Mouse (Mus musculus) adrenal gland, adult 18-20 months (tissue): ENCODE results near the gene Gpr132. TPM values are rescaled to one million over a fixed set of nuclear protein-coding genes. Genes with fewer than 3 reads are reported as not detected.
"Not testable (repeated sequence)": the region's sequence is repeated elsewhere in the genome, so short reads cannot be mapped to it uniquely, and the experiment has no call there.

ENCODE experiments used
- DNase-seq, 2 experiments: peaks; one replicate each; pipeline ENCODE4 v3.0.0; 2021 to 2022; ENCODE audit warnings: low spot score in 2 of 2
- total RNA-seq, 2 experiments: library from RNA; stranded (reverse); gene quantifications; 1 replicate in 1 of 2; 2 replicates in 1 of 2; pipeline ENCODE4 v1.2.3; 2021

Gpr132 gene
- total RNA-seq, 2 experiments from 2014 or later, result 0.54 to 0.66 TPM

- no peak for DNase-seq
These were observed 45.4 kb downstream of the Gpr132 start for GRCm38 (mm10) chr12:112822676-112823075.

DNA sequence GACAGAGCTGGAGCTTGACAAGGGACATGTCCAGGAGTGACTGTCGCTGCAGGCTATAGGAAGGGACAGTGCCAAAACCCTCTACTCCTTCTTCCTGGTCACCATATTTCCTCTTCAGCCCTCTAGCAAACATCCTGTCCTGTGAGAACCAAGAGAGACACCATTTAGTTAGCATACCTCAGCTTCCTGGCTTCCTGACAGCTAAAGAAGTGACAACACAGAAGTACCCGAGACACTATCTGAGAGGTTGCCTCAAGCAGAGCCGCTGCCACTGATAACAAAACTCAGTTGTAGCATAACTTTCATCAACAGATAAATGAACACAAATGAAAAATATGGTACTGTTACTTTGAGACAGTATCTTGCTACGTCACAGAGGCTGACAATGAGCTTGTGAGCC, 46.1 kb downstream of the Gpr132 start:
- no peak for DNase-seq

DNA sequence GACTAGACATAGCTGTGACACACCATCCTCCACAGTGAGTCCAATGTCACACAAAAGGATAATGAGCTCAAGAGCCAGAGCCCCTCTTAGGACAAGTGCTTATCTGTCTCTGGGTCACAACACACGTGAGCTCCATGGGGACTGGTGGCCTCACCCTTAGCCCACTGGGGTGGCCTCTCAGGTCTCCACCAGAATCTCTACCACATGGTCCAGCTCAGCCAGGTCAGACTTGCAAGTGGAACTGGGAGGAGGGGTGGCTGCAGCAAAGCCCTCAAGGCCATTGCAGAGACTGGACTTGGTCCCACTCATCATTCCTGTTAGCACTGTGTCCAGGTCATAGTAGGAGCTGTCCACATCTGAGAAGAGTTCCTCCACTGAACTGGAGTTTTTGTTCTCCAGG, 46.8 kb downstream of the Gpr132 start:
- peak in 1 of 2 experiments; percentile 26 for DNase-seq

DNA sequence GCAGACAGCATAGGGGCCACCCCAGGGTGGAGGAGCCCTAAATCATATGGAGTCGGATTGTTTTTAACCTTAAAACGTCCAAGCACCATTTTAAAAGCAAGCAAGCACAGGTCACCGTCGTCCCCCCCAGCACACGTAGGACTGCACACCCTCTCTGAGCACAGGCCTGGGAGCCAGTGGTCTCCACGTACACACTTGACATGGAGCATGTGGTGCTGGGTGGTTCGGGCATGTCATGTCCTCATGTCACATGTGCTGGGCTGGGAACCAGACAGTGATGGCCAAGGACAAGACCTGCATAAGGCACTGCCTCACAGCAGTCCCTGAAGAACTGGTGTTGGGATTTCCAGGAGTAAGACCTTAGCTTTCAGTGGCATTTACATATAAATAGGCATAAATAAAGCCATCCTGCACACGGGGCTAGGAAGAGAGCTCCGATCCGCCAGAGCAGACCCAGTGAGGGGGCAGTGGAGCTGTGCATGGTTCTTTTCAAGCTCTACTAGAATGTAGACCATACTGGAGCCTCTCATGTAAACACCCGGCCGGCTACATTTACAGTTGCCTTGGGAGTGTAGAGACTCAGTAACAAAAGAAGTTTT, 47.5 kb downstream of the Gpr132 start:
- DNase-seq, result no peak

- no peak for DNase-seq
These were observed 48.9 kb downstream of the Gpr132 start for GRCm38 (mm10) chr12:112819057-112819662.

DNA sequence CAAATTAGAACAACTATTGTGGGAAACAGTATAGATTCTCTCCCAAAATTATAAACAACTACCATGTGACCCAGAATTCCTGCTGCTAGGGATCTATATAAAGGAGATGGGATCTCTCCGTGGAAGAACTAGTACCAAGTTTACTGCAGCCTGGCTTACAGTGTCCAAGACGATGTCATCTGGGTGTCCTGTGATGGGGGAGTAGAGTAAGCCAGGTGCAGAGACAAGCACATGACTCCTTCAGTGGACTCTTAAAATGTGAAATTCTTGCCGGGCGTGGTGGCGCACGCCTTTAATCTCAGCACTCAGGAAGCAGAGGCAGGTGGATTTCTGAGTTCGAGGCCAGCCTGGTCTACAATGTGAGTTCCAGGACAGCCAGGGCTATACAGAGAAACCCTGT, 51.2 kb downstream of the Gpr132 start:
- not testable (repeated sequence) for DNase-seq

GRCm38 (mm10) chr12:112816294-112816693, 51.7 kb downstream of the Gpr132 start:
- DNase-seq, result no peak

DNA sequence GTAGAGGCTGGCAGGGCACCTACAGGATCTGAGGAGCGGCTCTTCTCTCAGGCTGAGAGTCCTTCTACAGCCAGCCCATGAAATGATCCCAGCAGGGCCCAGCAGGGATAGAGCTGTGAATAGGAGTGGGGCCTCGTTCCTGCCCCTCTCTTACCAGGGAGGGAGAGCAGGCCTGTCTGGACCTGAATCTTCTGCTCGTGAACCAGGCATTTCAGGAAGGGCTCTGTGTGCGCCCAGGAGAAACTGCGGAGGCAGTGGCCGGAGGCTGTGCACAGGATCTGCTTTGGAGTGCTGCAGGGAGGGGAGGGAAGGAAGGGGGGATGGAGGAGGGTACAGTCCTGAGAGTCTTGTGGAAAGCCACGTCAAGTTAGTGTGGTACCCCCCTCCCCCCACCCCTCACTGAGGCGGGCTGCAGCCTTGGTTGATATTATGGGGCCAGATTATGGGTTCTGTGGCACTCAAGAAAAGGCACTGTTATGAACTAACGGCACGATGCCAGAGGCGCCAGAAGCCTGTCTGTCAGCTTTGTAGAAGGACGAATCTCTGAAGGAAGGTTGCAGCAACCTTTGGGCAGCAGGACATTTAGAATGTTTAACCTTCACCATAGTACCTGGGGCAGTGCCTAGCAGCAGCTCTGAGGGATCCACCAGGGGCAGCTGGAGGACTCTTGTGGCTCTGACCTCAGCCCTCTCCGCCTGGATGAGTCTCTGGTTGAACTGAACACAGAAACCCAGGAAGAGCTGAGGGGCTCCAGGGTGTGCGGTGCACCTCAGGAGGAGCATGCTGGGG, 53.2 kb downstream of the Gpr132 start:
- no peak for DNase-seq

DNA sequence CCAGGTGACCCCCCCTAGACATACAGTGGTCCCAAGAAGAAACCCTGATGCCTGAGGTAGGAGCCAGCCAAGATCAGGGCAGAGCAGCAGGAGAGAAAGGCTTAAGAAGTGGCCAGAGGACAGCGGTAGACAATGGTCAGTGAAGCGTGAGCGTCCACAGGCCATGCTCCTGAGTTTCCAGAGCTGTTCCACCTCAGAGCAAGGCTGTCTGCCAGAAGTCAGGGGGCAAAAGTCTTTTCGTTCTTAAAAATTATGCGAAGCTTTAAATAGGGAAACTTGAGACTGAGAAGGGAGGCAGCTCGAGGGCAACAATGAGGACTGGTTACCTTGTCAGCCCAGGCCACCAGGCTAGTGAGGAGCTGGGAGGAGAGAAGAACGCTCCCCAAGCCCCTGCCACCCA, 54.7 kb downstream of the Gpr132 start:
- no peak for DNase-seq

DNA sequence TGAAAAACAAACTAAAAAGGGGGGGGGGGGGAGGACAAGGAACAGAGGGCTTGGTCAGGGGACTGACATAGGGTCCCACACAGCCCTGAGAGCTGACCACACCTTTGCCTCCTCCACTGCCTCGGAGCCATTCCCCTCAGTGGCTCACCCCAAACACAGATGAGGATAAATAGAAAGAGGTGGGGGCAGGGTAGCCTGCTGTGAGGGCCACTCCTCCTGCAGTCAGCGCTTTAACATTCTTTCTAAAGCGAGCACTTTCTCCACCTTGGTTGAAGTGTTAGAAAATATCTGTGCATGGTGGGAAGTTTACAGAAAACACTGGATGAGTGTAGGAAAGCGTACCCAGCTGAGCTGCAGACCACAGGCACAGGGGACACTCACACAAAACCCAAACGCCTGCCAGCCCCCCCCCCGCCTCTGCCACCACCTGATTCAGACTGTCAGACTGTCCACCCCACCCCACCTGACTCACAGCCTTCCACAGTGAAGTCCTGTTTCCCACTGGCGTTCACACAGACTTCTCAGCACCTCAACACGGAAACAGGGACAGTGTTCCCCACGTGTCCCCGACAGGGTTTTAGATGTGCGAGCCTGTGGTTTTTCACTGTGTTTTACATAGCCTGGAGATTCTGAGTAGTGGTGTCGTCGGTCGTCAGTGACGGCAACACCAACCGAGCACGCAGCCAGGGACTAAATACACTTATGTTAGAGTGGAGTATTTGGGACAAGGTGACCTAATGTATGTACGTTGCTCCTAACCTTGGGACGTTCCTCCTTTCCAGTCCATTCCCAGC, 57.7 kb downstream of the Gpr132 start:
- DNase-seq, result no peak

- DNase-seq, result no peak
These were observed 58.4 kb downstream of the Gpr132 start for GRCm38 (mm10) chr12:112809641-112810040.

DNA sequence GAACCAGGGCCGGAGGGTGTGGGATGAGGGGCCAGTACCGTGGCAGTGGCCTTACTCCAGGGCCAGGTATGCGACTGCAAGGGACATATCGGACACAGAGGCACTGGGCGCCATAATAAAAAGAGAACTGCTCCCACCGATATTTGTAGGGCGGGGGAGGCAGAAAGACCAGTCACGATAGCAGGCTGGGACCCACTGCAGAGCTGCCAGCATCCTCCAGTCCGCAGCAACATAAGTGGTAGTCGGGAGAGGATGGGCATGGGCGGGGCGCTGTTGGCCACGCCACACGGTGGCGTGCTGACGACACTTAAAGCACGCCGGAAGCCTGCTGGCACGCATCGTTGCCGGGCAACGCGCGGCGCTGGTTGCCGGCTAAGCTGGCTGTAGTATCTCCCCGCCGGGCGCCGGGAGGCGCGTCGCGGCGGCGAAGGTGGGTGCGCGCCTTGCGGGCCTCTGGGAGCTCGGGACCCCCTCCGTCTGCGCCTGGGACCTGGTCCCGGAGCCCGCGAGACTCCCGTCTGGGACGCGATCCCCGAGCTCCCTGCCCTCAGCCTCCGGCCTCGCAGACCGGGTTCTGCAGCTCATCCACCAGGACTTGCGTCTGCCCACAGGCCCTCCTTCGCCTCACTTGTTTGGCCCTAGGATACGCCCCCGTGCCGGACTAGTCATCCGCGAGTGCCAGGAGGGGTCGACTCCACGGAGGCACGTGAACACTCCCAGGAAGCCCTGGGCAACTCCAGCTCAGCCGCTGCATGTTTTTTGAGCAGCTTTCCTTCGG, 59.3 kb downstream of the Gpr132 start, which contains the start of gene Clba1:
Gene Clba1, plus strand, starts transcription at position 351 of the 778 bp plus-strand sequence.
- DNase-seq, result peak; percentile 85 to 87

- DNase-seq, result no peak
These were observed 59.8 kb downstream of the Gpr132 start for GRCm38 (mm10) chr12:112808212-112808586.

- DNase-seq, result no peak
These were observed 60.2 kb downstream of the Gpr132 start for GRCm38 (mm10) chr12:112807796-112808195.

DNA sequence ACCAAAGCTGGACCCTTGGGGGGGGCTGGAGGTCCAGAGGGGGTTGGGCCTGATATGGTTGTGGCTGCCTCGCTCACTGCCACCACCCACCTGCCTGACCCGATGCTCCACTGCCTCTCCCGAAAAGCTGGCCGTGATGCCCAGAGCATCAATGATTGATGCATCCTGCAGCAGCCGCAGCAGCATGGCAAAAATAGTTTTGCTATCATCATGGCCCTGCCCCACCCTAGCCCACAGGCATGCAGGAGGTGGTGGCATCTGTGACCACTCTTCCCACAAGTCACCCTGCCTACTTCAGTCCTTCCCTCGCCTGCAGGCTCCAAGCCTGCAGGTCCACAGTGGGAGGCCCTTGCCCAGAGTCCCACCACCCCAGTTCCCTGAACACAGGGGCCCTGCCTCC, 62.0 kb downstream of the Gpr132 start:
- DNase-seq, result no peak

GRCm38 (mm10) chr12:112804046-112804445, 64.0 kb downstream of the Gpr132 start:
- no peak for DNase-seq

DNA sequence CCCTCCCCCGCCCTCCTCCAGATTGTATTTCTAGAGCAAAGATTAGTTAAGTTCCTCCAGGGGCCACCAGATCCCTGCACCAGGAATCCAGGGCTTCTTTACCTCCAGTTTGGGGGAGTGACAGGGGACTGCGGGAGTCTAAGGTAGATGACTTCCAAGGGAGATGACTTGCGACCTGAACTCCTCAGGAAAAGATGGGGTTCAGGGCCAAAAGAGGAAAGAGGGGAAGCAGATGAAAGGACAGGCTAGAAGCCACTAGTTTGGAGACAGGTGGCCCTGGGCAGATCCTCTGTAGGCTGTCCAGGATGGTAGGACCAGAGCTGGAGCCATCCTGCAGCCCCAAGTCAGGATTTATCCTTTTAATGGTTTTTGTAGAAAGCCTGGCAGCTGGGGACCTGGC, 65.1 kb downstream of the Gpr132 start:
- no peak for DNase-seq

- DNase-seq, result no peak
These were observed 65.9 kb downstream of the Gpr132 start, which contains the start of gene Ahnak2 for GRCm38 (mm10) chr12:112801864-112802846. Gene Ahnak2 (minus strand): TSS chr12:112802657.
